ENCODE assay signal across 25 mouse cellular contexts in genomic region chr19:40563880-40564645, GRCm38 (mm10). TPM values are rescaled to one million over a fixed set of nuclear protein-coding genes. Genes with fewer than 3 reads are reported as not detected.
A peak's percentile ranks its signal among the peaks of the same experiment; 100 is the strongest.
DNase-seq lines count a peak whose midpoint lies in the region; ATAC-seq and TF ChIP-seq lines count a peak whose summit lies in the region.
"Had no signal": no experiment of that assay in that cellular context is flagged by ENCODE, and none has a peak within 500 bp of the region (broad histone marks: within the 10 kb centered on the region; RNA-seq: fewer than 3 reads in every experiment).

No protein-coding gene starts in this region.

- H3K4me1 ChIP-seq in heart, embryonic 14.5 days (ENCODE audit: control insufficient read depth in 2 of 2, insufficient read depth in 2 of 2, low read length in 2 of 2), result peaks cover 4% of the 10 kb centered on the region in 2 experiments; a peak in 1 of 4 replicates
- H3K4me1 ChIP-seq in intestine, embryonic 16.5 days (ENCODE audit: control insufficient read depth, insufficient read depth, low read length), result no peaks in the 10 kb centered on the region
- H3K4me1 ChIP-seq: hindbrain, embryonic 13.5 days; kidney, embryonic 15.5 days; limb, embryonic 12.5 days; liver, embryonic 15.5 days; stomach, embryonic 15.5 days had no signal

- TF ChIP-seq CTCF in brain, embryonic 14.5 days (IDR thresholded peaks at IDR 0.05; ENCODE audit: borderline replicate concordance, extremely low read depth, insufficient read depth, insufficient read length), result no peak

- no peak overlapping the region for H3K9ac ChIP-seq in heart, embryonic 14.5 days (ENCODE audit: low read length)
- H3K9ac ChIP-seq in intestine, embryonic 16.5 days (ENCODE audit: low read depth, low read length), result no peak overlapping the region
- H3K9ac ChIP-seq: hindbrain, embryonic 13.5 days; kidney, embryonic 15.5 days; limb, embryonic 12.5 days; liver, embryonic 15.5 days; lung, embryonic 14.5 days; stomach, embryonic 15.5 days had no signal

- TF ChIP-seq POLR2A in brain, embryonic 14.5 days (IDR thresholded peaks at IDR 0.05; ENCODE audit: borderline replicate concordance, extremely low read depth, insufficient read depth, insufficient read length, poor library complexity, severe bottlenecking), result no peak

- H3K4me2 ChIP-seq in heart, embryonic 14.5 days (ENCODE audit: low read length), result no peak overlapping the region
- H3K4me2 ChIP-seq in intestine, embryonic 16.5 days (ENCODE audit: low read depth, low read length), result no peak overlapping the region
- H3K4me2 ChIP-seq: hindbrain, embryonic 13.5 days; kidney, embryonic 15.5 days; limb, embryonic 12.5 days; liver, embryonic 15.5 days; lung, embryonic 14.5 days; stomach, embryonic 15.5 days had no signal

- peaks cover 67% of the 10 kb centered on the region for H3K36me3 ChIP-seq in heart, embryonic 14.5 days (ENCODE audit: control insufficient read depth, insufficient read depth, low read length)
- H3K36me3 ChIP-seq in intestine, embryonic 16.5 days (ENCODE audit: control insufficient read depth, insufficient read depth, low read length), result peaks cover 40% of the 10 kb centered on the region

- peak overlapping the region in 1 of 2 experiments; percentile 55; a peak in 2 of 4 replicates for H3K27ac ChIP-seq in heart, embryonic 14.5 days (replicated peaks in 1 of 2; ENCODE audit: control insufficient read depth in 1 of 2, insufficient read depth in 1 of 2, low read depth in 2 of 2, low read length in 2 of 2)
- H3K27ac ChIP-seq in intestine, embryonic 16.5 days (ENCODE audit: low read length), result peak overlapping the region; percentile 70
- H3K27ac ChIP-seq: hindbrain, embryonic 13.5 days; kidney, embryonic 15.5 days; limb, embryonic 12.5 days; liver, embryonic 15.5 days; stomach, embryonic 15.5 days had no signal

- H3K27me3 ChIP-seq in heart, embryonic 14.5 days (ENCODE audit: control insufficient read depth, insufficient read depth, low read length), result no peaks in the 10 kb centered on the region
- H3K27me3 ChIP-seq in intestine, embryonic 16.5 days (replicated peaks; ENCODE audit: control insufficient read depth, insufficient read depth, low read length), result no peaks in the 10 kb centered on the region
- H3K27me3 ChIP-seq: hindbrain, embryonic 13.5 days; kidney, embryonic 15.5 days; limb, embryonic 12.5 days; liver, embryonic 15.5 days; Patski; stomach, embryonic 15.5 days had no signal

- WGBS in heart, embryonic 14.5 days, result 53% methylated on average over 10 of the region's 10 CpGs
- 69% methylated on average over 10 of the region's 10 CpGs for WGBS in intestine, embryonic 16.5 days

- DNase-seq in heart, adult 11 months, result peak; percentile 79
- no peak for DNase-seq in heart, postnatal 4 days
- DNase-seq in heart, adult 18-20 months, result no peak
- DNase-seq in brain, embryonic 14.5 days (ENCODE audit: low read depth), result peak; percentile 26
- no peak for DNase-seq in urinary bladder, postnatal 14 days (ENCODE audit: low spot score)
- DNase-seq: adrenal gland, postnatal 10 days; cerebellum, adult 11 months; cerebellum, adult 9-10 months; cerebellum, postnatal 36 days; gastrocnemius, postnatal 10 days; kidney, adult 18-20 months; kidney, postnatal 25 days; lung, embryonic 14.5 days; lung, postnatal 14 days; midbrain, embryonic 14.5 days; right cerebral cortex, postnatal 25 days had no signal

- peak; percentile 60 for ATAC-seq in heart, embryonic 14.5 days (ENCODE audit: insufficient number of reproducible peaks, insufficient read depth, low FRiP score, low read depth)
- peak; percentile 85 for ATAC-seq in intestine, embryonic 16.5 days
- ATAC-seq: Patski had no signal

- H3K4me3 ChIP-seq in heart, embryonic 14.5 days (ENCODE audit: control insufficient read depth in 1 of 2, insufficient read depth in 1 of 2, low read depth in 1 of 2, low read length in 2 of 2), result no peak overlapping the region
- no peak overlapping the region for H3K4me3 ChIP-seq in intestine, embryonic 16.5 days (ENCODE audit: low read length)
- H3K4me3 ChIP-seq: hindbrain, embryonic 13.5 days; kidney, embryonic 15.5 days; limb, embryonic 12.5 days; liver, embryonic 15.5 days; stomach, embryonic 15.5 days had no signal

- no peaks in the 10 kb centered on the region; the same call in 1 of the 2 replicates for H3K9me3 ChIP-seq in heart, embryonic 14.5 days (ENCODE audit: control insufficient read depth, low read length)
- H3K9me3 ChIP-seq in intestine, embryonic 16.5 days (ENCODE audit: control insufficient read depth, low read length), result no peaks in the 10 kb centered on the region
- H3K9me3 ChIP-seq: hindbrain, embryonic 13.5 days; kidney, embryonic 15.5 days; limb, embryonic 12.5 days; liver, embryonic 15.5 days; stomach, embryonic 15.5 days had no signal

RNA-seq across cellular contexts. Expression of gene Aldh18a1, which starts 24.2 kb away (rescaled TPM):
- 10 to 100 TPM; 23.5 to 30.4 TPM for total RNA-seq in heart, postnatal 4 days (2021)
- 38.3 and 41.2 TPM in 2 replicates for polyA plus RNA-seq in heart, embryonic 14.5 days (2014; fragmentation: Nextera tagmentation; extraction: Ambion mirVana)
- 1 to 10 TPM; 6.4 to 7.9 TPM for total RNA-seq in heart, adult 18-20 months (2021)
- polyA plus RNA-seq in brain, embryonic 14.5 days (2012; rRNA removed), result 81.3 and 88.2 TPM in 2 replicates
- polyA plus RNA-seq in intestine, embryonic 16.5 days (2015; fragmentation: Nextera tagmentation; extraction: Ambion mirVana), result 299 and 355 TPM in 2 replicates

RNA-seq across cellular contexts. Expression of gene Tctn3, which starts 48.0 kb away (rescaled TPM):
- 1 to 10 TPM; 7.3 to 7.8 TPM for total RNA-seq in heart, postnatal 4 days (2021)
- polyA plus RNA-seq in heart, embryonic 14.5 days (2014; fragmentation: Nextera tagmentation; extraction: Ambion mirVana), result 10.3 and 10.7 TPM in 2 replicates
- total RNA-seq in heart, adult 18-20 months (2021), result 1 to 10 TPM; 7.1 to 7.2 TPM
- 18.3 and 20.1 TPM in 2 replicates for polyA plus RNA-seq in brain, embryonic 14.5 days (2012; rRNA removed)
- polyA plus RNA-seq in intestine, embryonic 16.5 days (2015; fragmentation: Nextera tagmentation; extraction: Ambion mirVana), result 10.6 and 11.7 TPM in 2 replicates

RNA-seq across cellular contexts. Expression of gene Entpd1, which starts 48.1 kb away (rescaled TPM):
- 10 to 100 TPM; 32.3 to 33.3 TPM for total RNA-seq in heart, postnatal 4 days (2021)
- polyA plus RNA-seq in heart, embryonic 14.5 days (2014; fragmentation: Nextera tagmentation; extraction: Ambion mirVana), result 11.6 and 13.4 TPM in 2 replicates
- total RNA-seq in heart, adult 18-20 months (2021), result 10 to 100 TPM; 21.1 to 22.2 TPM
- polyA plus RNA-seq in brain, embryonic 14.5 days (2012; rRNA removed), result 7.4 and 10.6 TPM in 2 replicates
- 7.5 and 7.6 TPM in 2 replicates for polyA plus RNA-seq in intestine, embryonic 16.5 days (2015; fragmentation: Nextera tagmentation; extraction: Ambion mirVana)
- total RNA-seq: MEL had no signal

RNA-seq across cellular contexts. Expression of gene Sorbs1, which starts 50.5 kb away (rescaled TPM):
- 100 to 1,000 TPM; 234 to 256 TPM for total RNA-seq in heart, postnatal 4 days (2021)
- polyA plus RNA-seq in heart, embryonic 14.5 days (2014; fragmentation: Nextera tagmentation; extraction: Ambion mirVana), result 109 and 122 TPM in 2 replicates
- total RNA-seq in heart, adult 18-20 months (2021), result 100 to 1,000 TPM; 642 to 766 TPM
- polyA plus RNA-seq in brain, embryonic 14.5 days (2012; rRNA removed), result 63.5 and 66.4 TPM in 2 replicates
- 80.0 and 84.3 TPM in 2 replicates for polyA plus RNA-seq in intestine, embryonic 16.5 days (2015; fragmentation: Nextera tagmentation; extraction: Ambion mirVana)

Comparison
In these comparisons a context has a peak if more than half of its experiments do, and no peak if none do; other contexts are left out.
1. DNase-seq: peak in heart, adult 11 months (single experiment) and brain, embryonic 14.5 days (single experiment); none in heart, postnatal 4 days (single experiment), heart, adult 18-20 months (0 of 2) and urinary bladder, postnatal 14 days (single experiment).